Mouse (Mus musculus): ENCODE measurements around the gene Spic. TPM values are rescaled to one million over a fixed set of nuclear protein-coding genes. Genes with fewer than 3 reads are reported as not detected.
A peak's percentile ranks its signal among the peaks of the same experiment; 100 is the strongest.

Spic gene
- polyA plus RNA-seq (2016; fragmentation: Nextera tagmentation; extraction: Ambion mirVana) = not detected in 2 replicates

GRCm38 (mm10) chr10:88684925-88685324 lies at the start of gene Spic:
TSS of gene Spic (minus strand) at chr10:88685015.
- Histone ChIP-seq H3K9ac (no peak within 1 kb of the TSS), H3K4me3 (replicated peaks) (no peak within 1 kb of the TSS), H3K27me3 (no peaks in the 10 kb centered on the region), H3K27ac (no peak within 1 kb of the TSS), H3K36me3 (replicated peaks) (no peaks in the 10 kb centered on the region), H3K4me2 (no peak within 1 kb of the TSS), H3K9me3 (no peaks in the 10 kb centered on the region), H3K4me1 (no peaks in the 10 kb centered on the region)
- WGBS = 79% methylated on average over 5 of the region's 5 CpGs
- no peak for ATAC-seq (ENCODE audit: low FRiP score)

GRCm38 (mm10) chr10:88732309-88732622 lies 47.5 kb upstream of the Spic start:
- Histone ChIP-seq H3K9ac (peak overlapping the region; percentile 93), H3K27ac (no peak overlapping the region), H3K9me3 (no peaks in the 10 kb centered on the region), H3K36me3 (replicated peaks) (peaks cover 11% of the 10 kb centered on the region), H3K4me2 (peak overlapping the region; percentile 95), H3K27me3 (peaks cover 8% of the 10 kb centered on the region; the same call in 1 of the 2 replicates), H3K4me3 (replicated peaks) (peak overlapping the region; percentile 91), H3K4me1 (peaks cover 11% of the 10 kb centered on the region)
- no peak for ATAC-seq (ENCODE audit: low FRiP score)
- 21% methylated on average over 6 of the region's 6 CpGs for WGBS

GRCm38 (mm10) chr10:88731496-88732308 lies 46.9 kb upstream of the Spic start:
- ATAC-seq (ENCODE audit: low FRiP score) = peak; percentile 45
- H3K27me3 ChIP-seq = peaks cover 10% of the 10 kb centered on the region; the same call in 1 of the 2 replicates
- peak overlapping the region; percentile 71; the same call in 1 of the 2 replicates for H3K27ac ChIP-seq
- peaks cover 11% of the 10 kb centered on the region for H3K4me1 ChIP-seq
- peak overlapping the region; percentile 93 for H3K9ac ChIP-seq
- peak overlapping the region; percentile 91 for H3K4me3 ChIP-seq (replicated peaks)
- H3K9me3 ChIP-seq = no peaks in the 10 kb centered on the region
- H3K36me3 ChIP-seq (replicated peaks) = peaks cover 6% of the 10 kb centered on the region; the same call in 1 of the 2 replicates
- peak overlapping the region; percentile 95 for H3K4me2 ChIP-seq
- 3% methylated on average over 61 of the region's 61 CpGs for WGBS

GRCm38 (mm10) chr10:88730571-88731495 lies 46.0 kb upstream of the Spic start, which contains the start of gene Arl1:
TSS of gene Arl1 (plus strand) at chr10:88730858.
- WGBS = under 1% methylated on average over 65 of the region's 65 CpGs
- peak within 1 kb of the TSS; percentile 71 for H3K27ac ChIP-seq
- peak; percentile 96 for ATAC-seq (ENCODE audit: low FRiP score)

GRCm38 (mm10) chr10:88728166-88728565 lies 43.4 kb upstream of the Spic start:
- H3K27ac ChIP-seq = no peak overlapping the region
- H3K4me3 ChIP-seq (replicated peaks) = no peak overlapping the region
- H3K27me3 ChIP-seq = peaks cover 10% of the 10 kb centered on the region; the same call in 1 of the 2 replicates
- H3K4me1 ChIP-seq = peaks cover 11% of the 10 kb centered on the region
- no peaks in the 10 kb centered on the region for H3K36me3 ChIP-seq (replicated peaks)
- H3K4me2 ChIP-seq = no peak overlapping the region
- WGBS = 76% methylated on average over 8 of the region's 8 CpGs
- H3K9ac ChIP-seq = no peak overlapping the region
- H3K9me3 ChIP-seq = no peaks in the 10 kb centered on the region
- no peak for ATAC-seq (ENCODE audit: low FRiP score)

More at GRCm38 (mm10) chr10:88730571-88731495, 46.0 kb upstream of the Spic start, which contains the start of gene Arl1:
- H3K4me3 ChIP-seq (replicated peaks) = peak within 1 kb of the TSS; percentile 91
- H3K4me1 ChIP-seq = peaks cover 11% of the 10 kb centered on the region
- H3K36me3 ChIP-seq (replicated peaks) = no peaks in the 10 kb centered on the region; the same call in 1 of the 2 replicates
- peaks cover 10% of the 10 kb centered on the region; the same call in 1 of the 2 replicates for H3K27me3 ChIP-seq
- H3K9me3 ChIP-seq = no peaks in the 10 kb centered on the region
- H3K9ac ChIP-seq = peak within 1 kb of the TSS; percentile 93
- peak within 1 kb of the TSS; percentile 95 for H3K4me2 ChIP-seq

GRCm38 (mm10) chr10:88727128-88727527 lies 42.3 kb upstream of the Spic start:
- Histone ChIP-seq H3K27me3 (peaks cover 10% of the 10 kb centered on the region; the same call in 1 of the 2 replicates), H3K4me2 (no peak overlapping the region), H3K9ac (no peak overlapping the region), H3K4me1 (peaks cover 8% of the 10 kb centered on the region), H3K36me3 (replicated peaks) (no peaks in the 10 kb centered on the region), H3K27ac (no peak overlapping the region), H3K4me3 (replicated peaks) (no peak overlapping the region), H3K9me3 (no peaks in the 10 kb centered on the region)
- no peak for ATAC-seq (ENCODE audit: low FRiP score)
- 57% methylated on average over 1 of the region's 1 CpGs for WGBS

- ATAC-seq (ENCODE audit: low FRiP score) = no peak
- H3K4me3 ChIP-seq (replicated peaks) = no peak overlapping the region
- H3K36me3 ChIP-seq (replicated peaks) = no peaks in the 10 kb centered on the region
- no peak overlapping the region for H3K27ac ChIP-seq
- peaks cover 2% of the 10 kb centered on the region for H3K4me1 ChIP-seq
- no peak overlapping the region for H3K4me2 ChIP-seq
- no peak overlapping the region for H3K9ac ChIP-seq
- H3K9me3 ChIP-seq = no peaks in the 10 kb centered on the region
- peaks cover 10% of the 10 kb centered on the region; the same call in 1 of the 2 replicates for H3K27me3 ChIP-seq
- 64% methylated on average over 2 of the region's 2 CpGs for WGBS
These were observed 40.5 kb upstream of the Spic start for GRCm38 (mm10) chr10:88725343-88725742.

GRCm38 (mm10) chr10:88719618-88720017 lies 34.8 kb upstream of the Spic start:
- no peak for ATAC-seq (ENCODE audit: low FRiP score)
- Histone ChIP-seq H3K4me1 (no peaks in the 10 kb centered on the region), H3K9ac (no peak overlapping the region), H3K4me2 (no peak overlapping the region), H3K36me3 (replicated peaks) (no peaks in the 10 kb centered on the region), H3K9me3 (no peaks in the 10 kb centered on the region), H3K4me3 (replicated peaks) (no peak overlapping the region), H3K27me3 (no peaks in the 10 kb centered on the region), H3K27ac (no peak overlapping the region)
- WGBS = 93% methylated on average over 1 of the region's 1 CpGs

- Histone ChIP-seq H3K36me3 (replicated peaks) (no peaks in the 10 kb centered on the region), H3K4me2 (no peak overlapping the region), H3K27ac (no peak overlapping the region), H3K4me1 (no peaks in the 10 kb centered on the region), H3K4me3 (replicated peaks) (no peak overlapping the region), H3K9me3 (no peaks in the 10 kb centered on the region), H3K27me3 (no peaks in the 10 kb centered on the region), H3K9ac (no peak overlapping the region)
- no peak for ATAC-seq (ENCODE audit: low FRiP score)
- 48% methylated on average over 2 of the region's 2 CpGs for WGBS
These were observed 32.9 kb upstream of the Spic start for GRCm38 (mm10) chr10:88717756-88718025.

GRCm38 (mm10) chr10:88716986-88717755 lies 32.4 kb upstream of the Spic start:
- no peak overlapping the region for H3K27ac ChIP-seq
- H3K27me3 ChIP-seq = no peaks in the 10 kb centered on the region
- no peak for ATAC-seq (ENCODE audit: low FRiP score)
- H3K4me3 ChIP-seq (replicated peaks) = no peak overlapping the region
- no peak overlapping the region for H3K4me2 ChIP-seq
- 55% methylated on average over 13 of the region's 13 CpGs for WGBS
- no peaks in the 10 kb centered on the region for H3K36me3 ChIP-seq (replicated peaks)
- no peak overlapping the region for H3K9ac ChIP-seq
- H3K9me3 ChIP-seq = no peaks in the 10 kb centered on the region
- H3K4me1 ChIP-seq = no peaks in the 10 kb centered on the region

GRCm38 (mm10) chr10:88715621-88716020 lies 30.8 kb upstream of the Spic start:
- H3K27ac ChIP-seq = no peak overlapping the region
- H3K27me3 ChIP-seq = no peaks in the 10 kb centered on the region
- no peak for ATAC-seq (ENCODE audit: low FRiP score)
- no peak overlapping the region for H3K9ac ChIP-seq
- H3K4me3 ChIP-seq (replicated peaks) = no peak overlapping the region
- 81% methylated on average over 6 of the region's 6 CpGs for WGBS
- no peaks in the 10 kb centered on the region for H3K9me3 ChIP-seq
- no peaks in the 10 kb centered on the region for H3K36me3 ChIP-seq (replicated peaks)
- H3K4me1 ChIP-seq = no peaks in the 10 kb centered on the region
- no peak overlapping the region for H3K4me2 ChIP-seq

GRCm38 (mm10) chr10:88714744-88715143 lies 29.9 kb upstream of the Spic start:
- Histone ChIP-seq H3K4me1 (no peaks in the 10 kb centered on the region), H3K27me3 (no peaks in the 10 kb centered on the region)

More at GRCm38 (mm10) chr10:88714744-88715143, 29.9 kb upstream of the Spic start:
- Histone ChIP-seq H3K9me3 (no peaks in the 10 kb centered on the region), H3K36me3 (replicated peaks) (no peaks in the 10 kb centered on the region), H3K27ac (no peak overlapping the region), H3K4me3 (replicated peaks) (no peak overlapping the region), H3K9ac (no peak overlapping the region), H3K4me2 (no peak overlapping the region)
- ATAC-seq (ENCODE audit: low FRiP score) = no peak
- 87% methylated on average over 4 of the region's 4 CpGs for WGBS
